Mouse (Mus musculus) gastrocnemius, postnatal 36 days (tissue): ENCODE results near the gene Ttf1. TPM values are rescaled to one million over a fixed set of nuclear protein-coding genes. Genes with fewer than 3 reads are reported as not detected.
"Not testable (repeated sequence)": the region's sequence is repeated elsewhere in the genome, so short reads cannot be mapped to it uniquely, and the experiment has no call there.

Experiments
- DNase-seq, 2 experiments: peaks; one replicate each; pipeline ENCODE4 v3.0.0; 2022
- intact Hi-C: fragments of 180-260 bp; cut with DNase I; formaldehyde crosslinking; loops from one replicate; pipeline ENCODE4 v1.15.1; 2025
- total RNA-seq, 2 experiments: library from RNA; stranded (reverse); gene quantifications; 2 replicates each; pipeline ENCODE4 v1.2.3; 2021

The Ttf1 gene
- total RNA-seq, 2 experiments from 2014 or later, result 3.8 to 4.6 TPM

- DNase-seq, result peak in 1 of 2 experiments; percentile 16
- intact Hi-C loops, result loop anchor here (2.0 kb wide), 2 partner anchors 129 to 299 kb away; no protein-coding TSS in a partner anchor
These were observed 6.1 kb upstream of the Ttf1 start for GRCm38 (mm10) chr2:29053802-29054544.

DNA sequence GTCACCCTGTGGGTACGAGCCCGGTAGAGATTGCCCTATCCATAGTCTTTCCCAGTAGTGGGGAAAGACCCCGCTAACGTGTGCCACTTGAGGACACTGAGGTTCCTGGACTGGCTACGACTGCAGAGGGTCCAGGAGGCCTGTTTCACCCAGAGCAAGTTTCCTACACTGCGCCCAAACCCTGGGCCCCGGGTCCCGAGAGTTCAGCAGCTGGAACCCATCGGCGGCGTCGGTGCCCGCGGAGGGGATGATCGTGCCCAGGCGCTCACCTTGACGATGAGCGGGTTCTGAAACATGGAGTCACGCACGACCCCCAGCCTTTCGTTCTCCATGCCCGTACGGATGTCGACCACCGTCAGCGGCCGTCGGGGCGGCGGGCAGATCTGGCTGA is 5.5 kb upstream of the Ttf1 start:
- intact Hi-C loops, result no loop called here
- DNase-seq, result no peak

DNA sequence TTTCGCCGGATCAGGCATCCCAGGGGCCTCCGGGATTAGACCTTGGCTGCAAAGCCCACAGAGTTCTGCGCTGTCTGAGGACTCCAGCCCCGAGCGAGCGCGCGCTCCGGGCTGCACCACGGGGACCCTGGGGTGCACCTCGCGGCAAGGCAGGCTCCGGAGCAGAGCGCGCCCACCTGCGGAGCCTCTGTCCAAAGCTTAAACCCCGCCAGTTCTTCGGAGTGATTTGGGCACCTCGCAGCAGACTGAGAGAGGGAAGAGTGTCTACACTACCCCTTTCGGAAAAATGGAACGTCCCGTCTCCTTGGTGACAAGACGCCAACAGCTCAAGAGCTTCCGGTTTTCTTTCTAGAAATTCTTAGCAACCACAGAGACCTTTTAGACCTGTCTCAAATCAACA is 5.1 kb upstream of the Ttf1 start, which contains the start of gene Cfap77:
Gene Cfap77 (minus strand): TSS at position 76 of the 400 bp plus-strand sequence.
- peak in 1 of 2 experiments; percentile 50 for DNase-seq
- intact Hi-C loops, result no loop called here

- intact Hi-C loops, result no loop called here
- DNase-seq, result no peak
These were observed 5.7 kb downstream of the Ttf1 start for GRCm38 (mm10) chr2:29065796-29066195.

- DNase-seq, result no peak
- intact Hi-C loops, result no loop called here
These were observed 6.3 kb downstream of the Ttf1 start for GRCm38 (mm10) chr2:29066410-29066809.

DNA sequence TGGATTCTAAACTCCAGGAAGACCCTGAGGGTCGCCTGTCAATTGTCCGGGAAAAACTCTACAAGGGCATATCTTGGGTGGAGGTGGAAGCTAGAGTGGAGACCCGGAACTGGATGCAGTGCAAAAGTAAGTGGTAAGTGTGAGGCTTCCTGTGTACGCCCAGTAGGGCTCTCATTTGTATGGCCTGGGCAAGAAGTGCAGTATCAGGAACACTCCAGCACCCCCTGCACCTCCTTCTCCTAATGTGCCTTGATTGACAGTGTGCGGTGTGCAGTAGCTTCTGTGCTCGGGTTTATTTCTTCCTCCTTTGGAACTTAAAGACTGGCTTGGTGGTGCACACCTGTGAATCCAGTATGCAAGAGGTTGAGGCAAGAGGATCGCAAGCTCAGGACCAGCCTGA is 14.6 kb downstream of the Ttf1 start:
- intact Hi-C loops, result no loop called here
- no peak for DNase-seq

- no peak for DNase-seq
- intact Hi-C loops, result no loop called here
These were observed 15.4 kb downstream of the Ttf1 start for GRCm38 (mm10) chr2:29075331-29076070.

GRCm38 (mm10) chr2:29076226-29076625 is 16.2 kb downstream of the Ttf1 start:
- intact Hi-C loops, result no loop called here
- no peak for DNase-seq

- intact Hi-C loops, result no loop called here
- DNase-seq, result no peak
These were observed 21.9 kb downstream of the Ttf1 start for GRCm38 (mm10) chr2:29081965-29082364.

GRCm38 (mm10) chr2:29086026-29086425 is 26.0 kb downstream of the Ttf1 start:
- no peak for DNase-seq
- intact Hi-C loops, result no loop called here

- intact Hi-C loops, DNase-seq: not testable (repeated sequence)
These were observed 29.2 kb downstream of the Ttf1 start for GRCm38 (mm10) chr2:29089276-29089675.

DNA sequence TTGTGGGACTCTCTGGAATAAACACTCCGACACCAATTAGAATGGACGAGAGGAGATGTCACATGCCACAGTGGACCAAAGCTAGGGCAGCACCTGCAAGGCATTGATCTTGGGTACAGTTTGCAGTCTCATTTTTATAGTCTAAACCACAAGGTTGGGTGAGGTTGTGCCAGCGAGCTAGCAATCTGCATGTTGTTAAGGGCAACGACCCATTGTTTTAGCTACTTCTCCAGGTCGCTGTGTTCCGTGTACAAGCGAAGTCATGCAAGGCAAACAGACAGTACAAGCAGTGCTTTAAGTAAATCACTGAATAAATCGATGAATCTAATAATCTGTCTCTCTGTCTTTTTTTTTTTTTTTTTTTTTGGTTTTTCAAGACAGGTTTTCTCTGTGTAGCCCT is 35.6 kb downstream of the Ttf1 start:
- intact Hi-C loops, result no loop called here
- no peak for DNase-seq

GRCm38 (mm10) chr2:29096751-29097150 is 36.7 kb downstream of the Ttf1 start:
- no peak for DNase-seq
- intact Hi-C loops, result no loop called here

- no peak for DNase-seq
- intact Hi-C loops, result no loop called here
These were observed 37.4 kb downstream of the Ttf1 start for GRCm38 (mm10) chr2:29097465-29097864.

DNA sequence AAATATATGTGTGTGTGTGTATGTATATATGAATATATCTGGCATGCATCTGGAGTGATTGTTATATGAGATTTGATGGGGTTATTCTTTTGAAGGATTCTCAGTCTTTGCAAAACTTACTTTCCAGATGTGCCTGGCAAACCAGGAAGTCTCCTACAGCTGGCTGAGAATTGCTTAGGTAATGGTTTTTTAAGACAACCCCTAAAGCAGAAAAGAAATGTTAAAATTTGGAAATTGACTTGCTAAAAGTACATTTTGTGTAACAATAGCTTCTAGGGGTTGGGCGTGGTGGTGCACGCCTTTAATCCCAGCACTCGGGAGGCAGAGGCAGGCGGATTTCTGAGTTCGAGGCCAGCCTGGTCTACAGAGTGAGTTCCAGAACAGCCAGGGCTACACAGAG is 37.9 kb downstream of the Ttf1 start:
- DNase-seq, intact Hi-C loops: not testable (repeated sequence)

GRCm38 (mm10) chr2:29098786-29099185 is 38.7 kb downstream of the Ttf1 start:
- no peak for DNase-seq
- intact Hi-C loops, result no loop called here

GRCm38 (mm10) chr2:29099646-29100045 is 39.6 kb downstream of the Ttf1 start:
- no peak for DNase-seq
- intact Hi-C loops, result no loop called here

- no peak for DNase-seq
- intact Hi-C loops, result no loop called here
These were observed 40.9 kb downstream of the Ttf1 start for GRCm38 (mm10) chr2:29100822-29101534.

GRCm38 (mm10) chr2:29102416-29103377 is 42.6 kb downstream of the Ttf1 start:
- DNase-seq, intact Hi-C loops: not testable (repeated sequence)

- no peak for DNase-seq
- intact Hi-C loops, result no loop called here
These were observed 60.9 kb downstream of the Ttf1 start for GRCm38 (mm10) chr2:29120969-29121368.
